Mouse (Mus musculus): ENCODE results near the gene R3hdm4. TPM values are rescaled to one million over a fixed set of nuclear protein-coding genes. Genes with fewer than 3 reads are reported as not detected.

Gene R3hdm4
- polyA plus RNA-seq, 1 experiment from 2014 or later = 231 TPM

GRCm38 (mm10) chr10:79929967-79930825 lies 9.2 kb upstream of the R3hdm4 start:
- Histone ChIP-seq H3K9me3 (no peaks in the 10 kb centered on the region), H3K4me2 (replicated peaks) (peak overlapping the region; percentile 91), H3K27ac (no peak overlapping the region), H3K4me3 (replicated peaks) (peak overlapping the region; percentile 81; the same call in 1 of the 2 replicates), H3K9ac (replicated peaks) (peak overlapping the region; percentile 3; the same call in 1 of the 2 replicates), H3K27me3 (no peaks in the 10 kb centered on the region), H3K4me1 (replicated peaks) (peaks cover 73% of the 10 kb centered on the region), H3K36me3 (peaks cover 41% of the 10 kb centered on the region)
- ATAC-seq = no peak
- 89% methylated on average over 18 of the region's 18 CpGs for WGBS

GRCm38 (mm10) chr10:79928907-79929701 lies 8.1 kb upstream of the R3hdm4 start:
- Histone ChIP-seq H3K9me3 (no peaks in the 10 kb centered on the region), H3K4me2 (replicated peaks) (peak overlapping the region; percentile 91), H3K36me3 (peaks cover 33% of the 10 kb centered on the region), H3K9ac (replicated peaks) (peak overlapping the region; percentile 87), H3K27ac (peak overlapping the region; percentile 89), H3K4me1 (replicated peaks) (peaks cover 63% of the 10 kb centered on the region), H3K4me3 (replicated peaks) (peak overlapping the region; percentile 81), H3K27me3 (no peaks in the 10 kb centered on the region; the same call in 1 of the 2 replicates)
- no peak for ATAC-seq
- WGBS = 19% methylated on average over 9 of the region's 9 CpGs

GRCm38 (mm10) chr10:79928030-79928694 lies 7.2 kb upstream of the R3hdm4 start:
- 1% methylated on average over 29 of the region's 29 CpGs for WGBS
- Histone ChIP-seq H3K9me3 (no peaks in the 10 kb centered on the region), H3K4me1 (replicated peaks) (peaks cover 55% of the 10 kb centered on the region), H3K4me2 (replicated peaks) (peak overlapping the region; percentile 91), H3K27ac (peak overlapping the region; percentile 89), H3K36me3 (peaks cover 27% of the 10 kb centered on the region), H3K4me3 (replicated peaks) (peak overlapping the region; percentile 81), H3K9ac (replicated peaks) (peak overlapping the region; percentile 87), H3K27me3 (peaks cover 7% of the 10 kb centered on the region)
- no peak for ATAC-seq

GRCm38 (mm10) chr10:79927324-79928029 lies 6.5 kb upstream of the R3hdm4 start:
- Histone ChIP-seq H3K4me2 (replicated peaks) (peak overlapping the region; percentile 91), H3K4me3 (replicated peaks) (peak overlapping the region; percentile 81), H3K9me3 (no peaks in the 10 kb centered on the region), H3K4me1 (replicated peaks) (peaks cover 49% of the 10 kb centered on the region), H3K9ac (replicated peaks) (peak overlapping the region; percentile 87), H3K36me3 (peaks cover 21% of the 10 kb centered on the region), H3K27me3 (peaks cover 14% of the 10 kb centered on the region), H3K27ac (peak overlapping the region; percentile 89)
- under 1% methylated on average over 53 of the region's 54 CpGs for WGBS
- peak; percentile 48 for ATAC-seq

GRCm38 (mm10) chr10:79926491-79927323 lies 5.7 kb upstream of the R3hdm4 start, which contains the start of gene Arid3a:
TSS of gene Arid3a (plus strand) at chr10:79927043.
- Histone ChIP-seq H3K36me3 (peaks cover 13% of the 10 kb centered on the region), H3K27me3 (peaks cover 22% of the 10 kb centered on the region), H3K9ac (replicated peaks) (peak within 1 kb of the TSS; percentile 87), H3K4me1 (replicated peaks) (peaks cover 43% of the 10 kb centered on the region), H3K9me3 (no peaks in the 10 kb centered on the region), H3K4me2 (replicated peaks) (peak within 1 kb of the TSS; percentile 91), H3K4me3 (replicated peaks) (peak within 1 kb of the TSS; percentile 81), H3K27ac (peak within 1 kb of the TSS; percentile 89)
- under 1% methylated on average over 63 of the region's 63 CpGs for WGBS
- ATAC-seq = peak; percentile 63

- Histone ChIP-seq H3K36me3 (peaks cover 5% of the 10 kb centered on the region), H3K27me3 (peaks cover 30% of the 10 kb centered on the region), H3K27ac (no peak overlapping the region), H3K4me1 (replicated peaks) (peaks cover 48% of the 10 kb centered on the region), H3K9ac (replicated peaks) (peak overlapping the region; percentile 87), H3K4me2 (replicated peaks) (peak overlapping the region; percentile 91), H3K9me3 (no peaks in the 10 kb centered on the region), H3K4me3 (replicated peaks) (peak overlapping the region; percentile 81)
- no peak; the same call in 1 of the 2 replicates for ATAC-seq
- 14% methylated on average over 14 of the region's 15 CpGs for WGBS
These were observed 4.9 kb upstream of the R3hdm4 start for GRCm38 (mm10) chr10:79925785-79926490.

- H3K9me3 ChIP-seq = no peaks in the 10 kb centered on the region
- peak overlapping the region; percentile 91 for H3K4me2 ChIP-seq (replicated peaks)
- no peaks in the 10 kb centered on the region for H3K36me3 ChIP-seq
- 0 out of 2 replicates have a peak overlapping the region, but pooled peaks have one; percentile 81 for H3K4me3 ChIP-seq (replicated peaks)
- no peak overlapping the region for H3K27ac ChIP-seq
- ATAC-seq = no peak
- H3K4me1 ChIP-seq (replicated peaks) = peaks cover 48% of the 10 kb centered on the region
- peaks cover 37% of the 10 kb centered on the region for H3K27me3 ChIP-seq
- WGBS = 13% methylated on average over 29 of the region's 29 CpGs
- H3K9ac ChIP-seq (replicated peaks) = no peak overlapping the region
These were observed 4.2 kb upstream of the R3hdm4 start for GRCm38 (mm10) chr10:79924998-79925784.

- Histone ChIP-seq H3K36me3 (no peaks in the 10 kb centered on the region), H3K4me3 (replicated peaks) (peak overlapping the region; percentile 31), H3K4me1 (replicated peaks) (peaks cover 52% of the 10 kb centered on the region), H3K4me2 (replicated peaks) (peak overlapping the region; percentile 43), H3K27ac (no peak overlapping the region), H3K9me3 (no peaks in the 10 kb centered on the region), H3K27me3 (peaks cover 67% of the 10 kb centered on the region), H3K9ac (replicated peaks) (peak overlapping the region; percentile 37)
- ATAC-seq = no peak
- WGBS = 1% methylated on average over 34 of the region's 34 CpGs
These were observed 564 bp upstream of the R3hdm4 start for GRCm38 (mm10) chr10:79921572-79921971.

- Histone ChIP-seq H3K4me2 (replicated peaks) (peak overlapping the region; percentile 43; the same call in 1 of the 2 replicates), H3K9me3 (no peaks in the 10 kb centered on the region), H3K4me3 (replicated peaks) (peak overlapping the region; percentile 31), H3K4me1 (replicated peaks) (peaks cover 51% of the 10 kb centered on the region), H3K27ac (no peak overlapping the region), H3K36me3 (no peaks in the 10 kb centered on the region), H3K27me3 (peaks cover 67% of the 10 kb centered on the region), H3K9ac (replicated peaks) (no peak overlapping the region)
- 11% methylated on average over 26 of the region's 26 CpGs for WGBS
- 0 out of 2 replicates have a peak, but pooled peaks have one; percentile 5 for ATAC-seq
These were observed 735 bp downstream of the R3hdm4 start for GRCm38 (mm10) chr10:79920056-79920890.

Data from midbrain, embryonic 13.5 days (tissue).